Mouse (Mus musculus) megakaryocyte, embryonic 14.5 days (primary cell): ENCODE results near the gene Ccdc14.

ENCODE experiments used
- FLI1 ChIP-seq: IDR thresholded peaks from 2 replicates; pipeline ENCODE4 v1.6.1; 2012; ENCODE audit warnings: low read length, inconsistent platforms, mixed read lengths
- GATA1 ChIP-seq: IDR thresholded peaks from 3 replicates; pipeline ENCODE4 v1.6.1; 2012; ENCODE audit warnings: mixed read lengths, low read length, inconsistent platforms, borderline replicate concordance

- TF ChIP-seq GATA1 (no peak), FLI1 (no peak)
Measured at GRCm38 (mm10) chr16:34671966-34672365, 18.4 kb upstream of the Ccdc14 start.
